Mouse (Mus musculus) neural tube, embryonic 15.5 days (tissue): Measurements from ENCODE around the gene Tbcb. TPM values are rescaled to one million over a fixed set of nuclear protein-coding genes. Genes with fewer than 3 reads are reported as not detected.

Source experiments
- polyA plus RNA-seq: library from polyadenylated mRNA; unstranded; fragments of >200 nt; fragmentation: Nextera tagmentation; extraction: Ambion mirVana; gene quantifications from 2 replicates; pipeline ENCODE4 v1.2.1, GENCODE M21; 2015

Tbcb gene
- polyA plus RNA-seq, 1 experiment from 2014 or later = 478 TPM

Other genes with a start within 250 kb of the Tbcb start
- gene Zfp568, start 248.3 kb downstream of the Tbcb start, polyA plus RNA-seq = 5.1 and 6.9 TPM in 2 replicates
- gene Zfp14, start 180.9 kb downstream of the Tbcb start, polyA plus RNA-seq = 8.4 and 11.2 TPM in 2 replicates
- 10.6 and 10.9 TPM in 2 replicates for gene Zfp82, start 159.4 kb downstream of the Tbcb start, polyA plus RNA-seq
- gene Gm26920, start 141.9 kb downstream of the Tbcb start, polyA plus RNA-seq = 1.3 and 1.9 TPM in 2 replicates
- 13.2 and 15.6 TPM in 2 replicates for gene Zfp566, start 141.7 kb downstream of the Tbcb start, polyA plus RNA-seq
- gene Zfp260, start 137.5 kb downstream of the Tbcb start, polyA plus RNA-seq = 78.0 and 82.0 TPM in 2 replicates
- 20.4 and 20.9 TPM in 2 replicates for gene Zfp382, start 110.3 kb downstream of the Tbcb start, polyA plus RNA-seq
- gene Zfp146, start 62.5 kb downstream of the Tbcb start, polyA plus RNA-seq = 11.3 and 12.4 TPM in 2 replicates
- 5.7 and 5.9 TPM in 2 replicates for gene Cox7a1, start 48.1 kb downstream of the Tbcb start, polyA plus RNA-seq
- gene Capns1, start 33.5 kb downstream of the Tbcb start, polyA plus RNA-seq = 88.7 and 88.9 TPM in 2 replicates
- 165 and 194 TPM in 2 replicates for gene Polr2i, start 324 bp downstream of the Tbcb start, polyA plus RNA-seq
- gene Ovol3, start 3.5 kb upstream of the Tbcb start, polyA plus RNA-seq = 0.26 TPM in 1 of 2 replicates, not detected in the other
- 0.86 and 0.93 TPM in 2 replicates for gene Thap8, start 47.8 kb upstream of the Tbcb start, polyA plus RNA-seq
- 2.6 and 5.5 TPM in 2 replicates for gene Wdr62, start 48.1 kb upstream of the Tbcb start, polyA plus RNA-seq
- 82.4 and 89.7 TPM in 2 replicates for gene Clip3, start 59.5 kb upstream of the Tbcb start, polyA plus RNA-seq
- 131 and 141 TPM in 2 replicates for gene Alkbh6, start 76.4 kb upstream of the Tbcb start, polyA plus RNA-seq
- gene Syne4, start 82.5 kb upstream of the Tbcb start, polyA plus RNA-seq = 18.9 and 24.7 TPM in 2 replicates
- not detected in 2 replicates for gene E130208F15Rik, start 89.5 kb upstream of the Tbcb start, polyA plus RNA-seq
- gene Sdhaf1, start 91.6 kb upstream of the Tbcb start, polyA plus RNA-seq = 16.0 and 16.7 TPM in 2 replicates
- 13.5 and 15.7 TPM in 2 replicates for gene Lrfn3, start 130.5 kb upstream of the Tbcb start, polyA plus RNA-seq
- gene Tyrobp, start 181.5 kb upstream of the Tbcb start, polyA plus RNA-seq = 38.6 and 50.0 TPM in 2 replicates
- gene Hcst, start 187.6 kb upstream of the Tbcb start, polyA plus RNA-seq = 0.95 and 4.5 TPM in 2 replicates
- gene Nfkbid, start 189.5 kb upstream of the Tbcb start, polyA plus RNA-seq = 2.7 and 3.2 TPM in 2 replicates
- gene Aplp1, start 213.3 kb upstream of the Tbcb start, polyA plus RNA-seq = 577 and 709 TPM in 2 replicates
- 0.15 and 0.36 TPM in 2 replicates for gene Kirrel2, start 225.4 kb upstream of the Tbcb start, polyA plus RNA-seq
- 0.14 and 0.23 TPM in 2 replicates for gene Nphs1, start 226.0 kb upstream of the Tbcb start, polyA plus RNA-seq